Mouse (Mus musculus): Measurements from ENCODE around the gene Fam221b. TPM values are rescaled to one million over a fixed set of nuclear protein-coding genes. Genes with fewer than 3 reads are reported as not detected.

The Fam221b gene
- polyA plus RNA-seq, 1 experiment from 2014 or later, result 2.6 TPM

GRCm38 (mm10) chr4:43633296-43633695 lies 35.6 kb downstream of the Fam221b start:
- Histone ChIP-seq H3K4me3 (no peak overlapping the region), H3K36me3 (no peaks in the 10 kb centered on the region), H3K27ac (replicated peaks) (no peak overlapping the region), H3K27me3 (replicated peaks) (peaks cover 10% of the 10 kb centered on the region; the same call in 1 of the 2 replicates), H3K9ac (peak overlapping the region; percentile 95; the same call in 1 of the 2 replicates), H3K4me2 (peak overlapping the region; percentile 91; the same call in 1 of the 2 replicates), H3K9me3 (no peaks in the 10 kb centered on the region), H3K4me1 (peaks cover 56% of the 10 kb centered on the region)
- no peak for ATAC-seq (ENCODE audit: extremely low read depth, insufficient number of reproducible peaks, low FRiP score, low TSS enrichment)
- WGBS, result 83% methylated on average over 8 of the region's 8 CpGs

- no peak for ATAC-seq (ENCODE audit: extremely low read depth, insufficient number of reproducible peaks, low FRiP score, low TSS enrichment)
- peak overlapping the region; percentile 75 for H3K4me3 ChIP-seq
- H3K36me3 ChIP-seq, result no peaks in the 10 kb centered on the region
- peaks cover 56% of the 10 kb centered on the region for H3K4me1 ChIP-seq
- H3K9ac ChIP-seq, result peak overlapping the region; percentile 95
- H3K9me3 ChIP-seq, result no peaks in the 10 kb centered on the region
- WGBS, result 45% methylated on average over 42 of the region's 42 CpGs
- peak overlapping the region; percentile 81 for H3K27ac ChIP-seq (replicated peaks)
- peak overlapping the region; percentile 91 for H3K4me2 ChIP-seq
- H3K27me3 ChIP-seq (replicated peaks), result peaks cover 10% of the 10 kb centered on the region; the same call in 1 of the 2 replicates
Measured at GRCm38 (mm10) chr4:43631956-43632920, 36.7 kb downstream of the Fam221b start.

GRCm38 (mm10) chr4:43631046-43631955 lies 37.6 kb downstream of the Fam221b start, which contains the start of gene Npr2:
TSS of gene Npr2 (plus strand) at chr4:43631935.
- peak within 1 kb of the TSS; percentile 75 for H3K4me3 ChIP-seq
- 2% methylated on average over 46 of the region's 70 CpGs for WGBS

GRCm38 (mm10) chr4:43630671-43631045 lies 38.3 kb downstream of the Fam221b start:
- WGBS, result 30% methylated on average over 5 of the region's 5 CpGs
- no peaks in the 10 kb centered on the region for H3K36me3 ChIP-seq
- H3K4me1 ChIP-seq, result peaks cover 50% of the 10 kb centered on the region
- ATAC-seq (ENCODE audit: extremely low read depth, insufficient number of reproducible peaks, low FRiP score, low TSS enrichment), result no peak
- peak overlapping the region; percentile 81 for H3K27ac ChIP-seq (replicated peaks)
- peak overlapping the region; percentile 75 for H3K4me3 ChIP-seq
- H3K4me2 ChIP-seq, result peak overlapping the region; percentile 91
- peaks cover 10% of the 10 kb centered on the region; the same call in 1 of the 2 replicates for H3K27me3 ChIP-seq (replicated peaks)
- H3K9me3 ChIP-seq, result peaks cover under 1% of the 10 kb centered on the region; the same call in 1 of the 2 replicates
- H3K9ac ChIP-seq, result peak overlapping the region; percentile 95

More at GRCm38 (mm10) chr4:43631046-43631955, 37.6 kb downstream of the Fam221b start, which contains the start of gene Npr2:
- Histone ChIP-seq H3K9me3 (no peaks in the 10 kb centered on the region), H3K36me3 (no peaks in the 10 kb centered on the region), H3K9ac (peak within 1 kb of the TSS; percentile 95), H3K27ac (replicated peaks) (peak within 1 kb of the TSS; percentile 81), H3K4me1 (peaks cover 56% of the 10 kb centered on the region), H3K4me2 (peak within 1 kb of the TSS; percentile 91), H3K27me3 (replicated peaks) (peaks cover 10% of the 10 kb centered on the region; the same call in 1 of the 2 replicates)
- peak; percentile 54; the same call in 1 of the 2 replicates for ATAC-seq (ENCODE audit: extremely low read depth, insufficient number of reproducible peaks, low FRiP score, low TSS enrichment)

- peaks cover 6% of the 10 kb centered on the region for H3K9me3 ChIP-seq
- peaks cover 45% of the 10 kb centered on the region for H3K4me1 ChIP-seq
- H3K27me3 ChIP-seq (replicated peaks), result peaks cover 10% of the 10 kb centered on the region; the same call in 1 of the 2 replicates
- WGBS, result 6% methylated on average over 5 of the region's 5 CpGs
- no peaks in the 10 kb centered on the region for H3K36me3 ChIP-seq
- peak overlapping the region; percentile 54 for H3K4me2 ChIP-seq
- 0 out of 2 replicates have a peak overlapping the region, but pooled peaks have one; percentile 3 for H3K4me3 ChIP-seq
- H3K27ac ChIP-seq (replicated peaks), result peak overlapping the region; percentile 81
- no peak for ATAC-seq (ENCODE audit: extremely low read depth, insufficient number of reproducible peaks, low FRiP score, low TSS enrichment)
- H3K9ac ChIP-seq, result no peak overlapping the region
Measured at GRCm38 (mm10) chr4:43630030-43630581, 38.8 kb downstream of the Fam221b start.

GRCm38 (mm10) chr4:43629106-43629817 lies 39.7 kb downstream of the Fam221b start:
- ATAC-seq (ENCODE audit: extremely low read depth, insufficient number of reproducible peaks, low FRiP score, low TSS enrichment), result no peak
- Histone ChIP-seq H3K36me3 (no peaks in the 10 kb centered on the region), H3K4me3 (0 out of 2 replicates have a peak overlapping the region, but pooled peaks have one; percentile 16), H3K4me1 (peaks cover 37% of the 10 kb centered on the region), H3K27me3 (replicated peaks) (peaks cover 10% of the 10 kb centered on the region; the same call in 1 of the 2 replicates), H3K9ac (peak overlapping the region; percentile 50; the same call in 1 of the 2 replicates), H3K9me3 (peaks cover 13% of the 10 kb centered on the region), H3K4me2 (peak overlapping the region; percentile 41), H3K27ac (replicated peaks) (no peak overlapping the region)
- 30% methylated on average over 20 of the region's 20 CpGs for WGBS

GRCm38 (mm10) chr4:43620146-43620778 lies 48.7 kb downstream of the Fam221b start:
- no peaks in the 10 kb centered on the region for H3K36me3 ChIP-seq
- no peak for ATAC-seq (ENCODE audit: extremely low read depth, insufficient number of reproducible peaks, low FRiP score, low TSS enrichment)
- H3K4me2 ChIP-seq, result no peak overlapping the region
- no peak overlapping the region for H3K4me3 ChIP-seq
- peaks cover 16% of the 10 kb centered on the region for H3K9me3 ChIP-seq
- WGBS, result 59% methylated on average over 4 of the region's 4 CpGs
- no peak overlapping the region for H3K27ac ChIP-seq (replicated peaks)
- no peaks in the 10 kb centered on the region for H3K4me1 ChIP-seq
- no peaks in the 10 kb centered on the region for H3K27me3 ChIP-seq (replicated peaks)
- H3K9ac ChIP-seq, result no peak overlapping the region

- WGBS, result 51% methylated on average over 3 of the region's 3 CpGs
- H3K27ac ChIP-seq (replicated peaks), result no peak overlapping the region
- H3K36me3 ChIP-seq, result no peaks in the 10 kb centered on the region
- H3K27me3 ChIP-seq (replicated peaks), result no peaks in the 10 kb centered on the region
- H3K4me3 ChIP-seq, result no peak overlapping the region
- H3K4me2 ChIP-seq, result no peak overlapping the region
- no peaks in the 10 kb centered on the region for H3K4me1 ChIP-seq
- ATAC-seq (ENCODE audit: extremely low read depth, insufficient number of reproducible peaks, low FRiP score, low TSS enrichment), result no peak
- no peak overlapping the region for H3K9ac ChIP-seq
- no peaks in the 10 kb centered on the region for H3K9me3 ChIP-seq
Measured at GRCm38 (mm10) chr4:43613060-43613730, 55.8 kb downstream of the Fam221b start.

- 50% methylated on average over 10 of the region's 10 CpGs for WGBS
- ATAC-seq (ENCODE audit: extremely low read depth, insufficient number of reproducible peaks, low FRiP score, low TSS enrichment), result no peak
- H3K27ac ChIP-seq (replicated peaks), result no peak overlapping the region
- no peaks in the 10 kb centered on the region for H3K4me1 ChIP-seq
- no peak overlapping the region for H3K9ac ChIP-seq
- H3K9me3 ChIP-seq, result no peaks in the 10 kb centered on the region
- no peak overlapping the region for H3K4me3 ChIP-seq
- H3K27me3 ChIP-seq (replicated peaks), result no peaks in the 10 kb centered on the region
- no peak overlapping the region for H3K4me2 ChIP-seq
- H3K36me3 ChIP-seq, result no peaks in the 10 kb centered on the region
Measured at GRCm38 (mm10) chr4:43612534-43612933, 56.4 kb downstream of the Fam221b start.
